Mouse (Mus musculus) G1E-ER4 (cell line): ENCODE data around the gene Lrpap1. TPM values are rescaled to one million over a fixed set of nuclear protein-coding genes. Genes with fewer than 3 reads are reported as not detected.

ENCODE experiments used
- GATA1 ChIP-seq: IDR thresholded peaks from one replicate; pipeline ENCODE4 v1.8.0; 2012; ENCODE audit warnings: low read length, inconsistent platforms
- polyA plus RNA-seq: library from polyadenylated mRNA; stranded (reverse); fragments of >175 nt; gene quantifications from 2 replicates; pipeline ENCODE4 v1.2.3, GENCODE M21; 2012

Gene Lrpap1
- 10.8 and 29.0 TPM in 2 replicates for polyA plus RNA-seq

DNA sequence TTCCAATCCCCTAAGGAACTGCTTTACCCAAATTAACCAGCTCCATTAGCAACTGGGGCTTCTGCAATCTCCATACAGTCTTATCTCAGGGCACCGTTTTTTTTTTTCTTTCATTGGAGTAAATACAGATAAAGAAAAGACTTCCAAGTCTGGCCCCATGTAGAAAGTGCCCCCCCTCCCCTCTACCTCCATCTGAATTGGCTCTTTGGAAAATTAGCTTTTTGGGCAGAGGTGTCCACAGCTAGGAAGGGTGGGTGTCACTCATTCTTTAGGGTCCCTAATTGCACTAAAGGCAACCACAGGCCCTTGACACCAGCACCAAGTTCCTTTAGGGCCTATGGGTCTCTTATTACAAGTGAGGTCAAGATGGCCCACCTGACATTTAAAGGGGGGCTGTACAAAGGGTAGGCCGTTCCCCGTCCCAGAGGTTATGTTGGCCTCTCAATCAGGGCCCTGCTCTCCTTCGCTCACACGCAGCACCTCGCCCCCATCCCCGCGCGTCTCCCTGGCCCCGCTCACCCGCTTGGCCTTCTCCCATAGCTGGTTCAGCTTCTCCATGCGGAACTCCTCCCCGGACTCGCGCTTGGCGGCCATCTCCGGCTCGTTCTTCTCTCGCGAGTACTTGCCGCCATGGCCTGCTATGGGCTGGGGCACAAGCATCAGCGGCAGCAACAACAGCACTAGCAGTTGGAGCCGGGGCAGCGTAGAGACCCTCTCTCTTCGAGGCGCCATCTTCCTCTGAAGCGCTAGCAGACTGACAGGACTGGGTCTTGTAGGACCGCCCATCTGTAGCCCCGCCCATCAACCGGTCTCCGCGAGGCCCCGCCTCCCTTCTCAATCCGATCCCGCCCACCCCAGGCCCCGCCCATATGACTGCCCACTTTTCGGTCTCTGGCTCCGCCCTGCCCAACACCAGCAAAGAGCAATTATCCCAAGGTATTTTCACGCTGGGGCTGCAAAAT is at the start of gene Lrpap1:
TSS of gene Lrpap1 (minus strand) at position 807 of the 962 bp plus-strand sequence.
- TF ChIP-seq GATA1: no peak

DNA sequence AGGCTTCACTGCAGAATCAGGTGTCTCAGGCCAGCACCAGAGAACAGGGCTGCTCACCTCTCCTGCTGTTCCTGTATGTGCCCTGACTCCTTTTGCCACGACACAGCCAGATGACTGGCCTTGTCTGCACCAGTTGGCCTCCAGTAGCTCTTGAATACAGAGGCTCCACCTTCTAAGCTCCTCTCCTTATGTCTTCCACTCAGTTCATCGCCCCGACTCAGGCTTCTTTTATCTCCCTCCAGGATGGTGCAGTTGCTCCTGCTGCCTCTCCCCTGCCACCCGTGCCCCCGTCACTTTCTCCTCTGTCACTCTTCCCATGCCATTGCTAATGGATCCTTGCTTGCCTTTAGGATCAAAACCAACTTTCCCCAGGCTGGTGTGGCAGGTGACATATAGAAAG is 44.4 kb upstream of the Lrpap1 start:
- no peak for TF ChIP-seq GATA1

DNA sequence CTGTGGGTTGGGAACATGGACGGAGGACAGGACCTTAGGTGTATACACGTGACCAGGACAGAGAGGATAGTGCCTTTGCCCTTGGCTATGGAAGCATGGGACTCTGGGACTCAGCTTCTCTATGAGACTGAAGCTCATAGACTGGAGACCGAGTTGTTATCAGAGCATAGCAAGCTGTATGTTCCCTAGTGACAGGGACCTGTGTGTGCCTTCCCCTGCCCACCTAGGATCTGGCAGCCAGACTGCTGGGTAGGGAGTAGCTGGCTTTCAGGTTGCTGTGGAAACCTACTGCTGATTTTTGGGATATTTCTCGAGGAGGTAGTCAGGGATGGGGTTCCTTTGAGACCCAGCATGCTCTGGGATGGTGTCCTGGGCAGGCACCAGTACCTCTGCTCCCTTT is 44.0 kb upstream of the Lrpap1 start:
- TF ChIP-seq GATA1: no peak

DNA sequence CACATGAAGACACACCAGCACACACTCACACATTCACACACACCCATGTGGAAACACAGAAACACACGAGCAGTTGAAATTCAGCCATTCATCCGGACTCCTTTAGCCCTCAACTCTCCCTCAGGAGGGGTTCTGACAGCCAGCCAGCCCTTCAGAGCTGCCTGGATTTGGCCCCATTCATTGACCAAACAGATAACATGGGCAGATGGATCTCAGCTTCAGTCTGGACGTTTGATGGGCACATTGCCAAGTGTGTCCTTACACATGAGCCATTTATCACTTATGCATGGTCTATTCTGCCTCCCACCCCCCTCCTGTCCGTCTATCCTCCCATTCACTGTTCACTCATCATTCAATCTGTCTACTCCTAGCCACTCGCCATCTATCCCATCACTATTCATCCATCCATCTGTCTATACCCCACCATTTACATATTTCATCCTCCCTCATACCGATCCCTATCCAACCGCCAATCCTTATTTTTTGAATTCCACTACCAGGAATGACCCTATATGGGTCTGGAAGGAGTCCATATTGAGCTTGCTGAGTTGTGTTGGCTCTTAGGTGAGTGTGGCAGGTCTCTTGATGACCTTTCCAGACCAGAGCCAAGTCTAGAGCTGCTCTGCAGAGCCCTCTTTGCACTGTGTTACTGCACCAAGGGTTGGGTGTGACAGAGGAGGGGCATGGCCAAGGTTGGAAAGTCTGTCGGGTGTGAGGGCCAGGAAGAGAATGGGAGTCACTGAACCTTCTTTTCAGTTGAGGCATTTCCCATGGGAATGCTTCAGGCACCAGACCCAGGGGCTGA is 42.6 kb upstream of the Lrpap1 start:
- TF ChIP-seq GATA1: no peak

DNA sequence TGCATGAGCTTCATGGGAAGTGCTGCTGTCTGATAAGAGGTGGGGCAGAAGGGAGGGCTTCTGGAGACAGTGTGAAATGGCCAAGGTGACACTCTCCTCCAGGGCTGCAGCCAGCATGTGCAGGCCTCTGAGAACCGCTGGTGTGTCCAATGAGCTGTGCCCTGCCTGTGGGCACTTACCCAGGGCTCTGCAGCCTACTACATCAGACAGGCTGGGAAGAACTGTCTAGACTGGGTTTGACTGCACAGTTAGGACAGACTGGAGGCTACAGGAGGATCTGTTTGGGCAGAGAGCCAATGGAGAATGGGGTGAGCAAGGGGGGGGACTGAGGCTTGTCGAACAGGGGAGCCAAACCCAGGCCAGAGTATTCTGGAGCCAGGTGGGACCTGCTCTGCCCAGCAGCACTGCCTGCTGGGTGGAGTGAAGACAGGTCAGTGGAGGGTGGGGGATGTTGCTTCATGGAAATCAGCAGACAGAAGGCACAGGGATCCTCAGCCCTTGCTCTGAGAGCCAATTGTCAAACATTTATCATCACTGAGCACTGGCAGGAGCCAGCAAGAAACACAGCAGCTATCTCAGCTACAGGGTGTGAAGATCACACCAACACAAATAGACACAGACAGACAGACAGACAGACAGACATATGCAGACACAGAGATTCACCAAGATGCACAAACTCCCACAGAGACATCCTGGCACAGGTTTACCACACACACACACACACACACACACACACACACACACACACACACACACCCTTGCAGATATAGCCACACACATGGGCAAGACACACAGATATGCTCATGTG is 41.8 kb upstream of the Lrpap1 start:
- no peak for TF ChIP-seq GATA1

DNA sequence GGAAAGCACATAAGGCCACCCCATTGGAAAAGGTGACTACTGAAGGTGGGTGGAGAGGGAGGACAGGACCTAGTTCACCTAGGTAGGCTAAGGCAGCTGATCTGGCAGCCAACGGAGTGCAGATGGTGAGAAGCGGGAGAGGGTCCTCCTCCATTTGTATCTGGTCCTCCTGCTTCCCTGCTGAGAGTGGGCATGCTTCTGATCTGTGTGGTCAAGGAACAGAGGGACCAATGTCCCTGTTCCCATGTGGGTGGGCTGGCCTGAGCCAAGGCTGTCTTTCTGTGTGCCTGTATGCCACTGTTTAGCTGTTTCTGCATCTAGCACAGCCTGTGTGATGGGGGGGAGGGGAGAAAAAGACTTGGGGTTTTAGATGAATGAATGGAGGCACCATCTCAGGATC is 41.2 kb upstream of the Lrpap1 start:
- TF ChIP-seq GATA1: no peak

DNA sequence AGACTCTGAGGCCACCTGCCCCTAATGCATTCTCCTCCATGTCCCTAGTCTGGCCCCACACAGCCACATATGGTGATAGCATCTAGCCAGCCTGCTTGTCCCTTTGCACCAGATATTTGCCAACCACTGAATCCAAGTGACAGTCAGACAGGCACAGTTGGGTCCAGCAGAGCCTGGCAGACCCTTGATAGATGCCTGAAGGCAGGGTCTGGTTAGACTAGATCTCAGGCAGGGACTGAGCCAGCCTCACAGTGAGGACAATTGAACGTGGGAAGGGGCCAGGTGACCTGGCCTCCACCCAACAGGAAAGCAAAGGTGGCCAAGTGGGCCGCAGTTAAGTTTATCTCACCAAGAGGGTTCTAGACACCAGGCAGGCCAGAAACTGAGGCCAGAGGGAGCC is 39.1 kb upstream of the Lrpap1 start:
- no peak for TF ChIP-seq GATA1

DNA sequence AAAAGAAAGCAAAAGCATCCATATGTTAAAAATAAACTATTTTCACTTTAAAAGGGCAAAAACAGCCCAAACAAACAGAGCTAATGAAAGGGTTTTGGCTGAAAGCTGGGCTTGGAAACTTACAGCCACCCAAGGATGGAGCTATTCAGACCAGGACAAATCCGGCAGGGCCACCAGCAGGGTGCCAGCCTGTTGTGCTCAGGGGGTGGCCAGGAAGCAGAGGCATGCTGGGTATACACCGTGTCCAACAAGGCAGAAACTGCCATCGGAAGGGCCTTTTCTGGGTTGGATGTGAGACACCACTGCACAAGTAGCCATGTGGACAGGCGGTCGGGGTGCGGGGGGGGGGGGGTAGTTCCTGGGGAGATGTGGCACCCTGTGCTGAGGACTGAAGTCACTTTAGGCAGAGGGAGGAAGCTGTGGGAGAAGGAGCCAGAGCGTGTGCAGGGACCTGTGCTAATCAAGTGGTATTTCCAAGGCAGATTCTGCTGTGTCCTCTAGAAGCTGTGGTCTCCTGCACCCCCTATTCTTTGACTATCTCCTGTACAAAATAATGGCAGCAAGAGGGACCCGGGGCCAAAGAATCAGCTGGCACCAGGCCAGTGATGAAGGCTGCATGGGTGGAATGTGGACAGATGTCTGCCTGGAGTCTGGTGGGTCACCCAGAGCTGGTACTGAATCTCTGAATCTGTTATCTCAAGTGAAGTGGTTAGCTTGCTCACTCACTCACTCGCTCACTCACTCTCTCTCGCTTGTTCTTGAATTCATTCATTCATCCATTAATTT is 38.1 kb upstream of the Lrpap1 start:
- TF ChIP-seq GATA1: no peak

DNA sequence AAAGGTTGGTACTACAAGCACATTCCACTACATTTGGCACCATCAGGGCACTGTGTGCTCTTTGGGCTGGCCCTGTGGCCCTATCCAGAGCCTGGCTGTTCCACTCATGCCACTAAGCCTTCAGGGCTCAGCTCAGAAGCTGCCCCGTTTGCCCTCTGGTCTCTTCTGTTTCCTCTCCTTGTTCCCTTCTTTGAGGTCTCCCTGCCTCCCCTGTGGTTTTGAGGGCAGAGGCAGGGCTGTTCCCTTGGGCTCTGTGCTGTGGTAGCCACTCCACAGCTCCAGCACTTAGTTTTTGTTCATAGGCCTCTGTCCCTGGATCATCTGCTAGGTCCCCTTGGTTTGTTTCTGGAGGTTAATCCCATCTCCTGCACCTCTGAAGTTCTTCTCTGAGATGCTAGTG is 37.3 kb upstream of the Lrpap1 start:
- TF ChIP-seq GATA1: no peak

DNA sequence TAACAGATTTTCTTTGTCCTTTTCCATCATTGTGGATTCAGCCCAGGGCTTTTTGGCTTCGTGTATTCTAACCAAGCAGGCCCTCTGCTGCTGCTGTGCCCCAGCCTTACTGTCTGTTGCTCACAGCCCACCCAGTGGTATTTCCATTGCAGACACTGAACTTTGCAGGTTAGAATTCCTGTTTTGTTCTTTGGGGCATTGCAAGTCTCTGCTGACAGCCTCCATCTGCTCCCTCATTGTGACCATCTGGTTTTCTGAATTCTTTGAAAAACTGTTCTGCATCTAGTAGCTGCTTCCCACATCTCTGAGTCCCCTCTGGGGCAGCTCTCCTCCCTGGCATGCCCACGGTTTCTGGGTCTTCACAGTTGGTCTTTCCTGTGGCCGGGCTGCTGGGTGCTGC is 35.8 kb upstream of the Lrpap1 start:
- TF ChIP-seq GATA1: no peak

DNA sequence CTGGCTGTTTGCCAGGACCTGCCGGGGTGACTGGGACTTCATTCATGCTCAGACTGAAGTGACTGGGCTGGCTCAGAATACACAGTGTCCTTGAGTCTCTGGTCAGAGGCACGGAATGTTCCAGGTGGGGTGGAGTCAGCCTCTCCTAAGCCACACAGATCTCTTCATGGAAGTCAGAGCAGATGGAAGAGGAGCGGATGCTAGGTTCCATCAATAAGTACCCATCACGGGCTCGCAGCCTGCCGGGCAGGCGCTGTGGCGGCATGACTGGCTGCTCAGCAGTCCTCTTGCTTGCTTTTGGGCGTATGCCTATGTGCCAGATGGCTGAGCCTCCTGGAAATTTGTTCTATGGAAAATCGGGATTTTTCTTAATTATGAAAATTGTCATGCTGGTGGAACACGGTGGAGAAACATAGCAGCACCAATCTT is 32.6 kb upstream of the Lrpap1 start:
- no peak for TF ChIP-seq GATA1

DNA sequence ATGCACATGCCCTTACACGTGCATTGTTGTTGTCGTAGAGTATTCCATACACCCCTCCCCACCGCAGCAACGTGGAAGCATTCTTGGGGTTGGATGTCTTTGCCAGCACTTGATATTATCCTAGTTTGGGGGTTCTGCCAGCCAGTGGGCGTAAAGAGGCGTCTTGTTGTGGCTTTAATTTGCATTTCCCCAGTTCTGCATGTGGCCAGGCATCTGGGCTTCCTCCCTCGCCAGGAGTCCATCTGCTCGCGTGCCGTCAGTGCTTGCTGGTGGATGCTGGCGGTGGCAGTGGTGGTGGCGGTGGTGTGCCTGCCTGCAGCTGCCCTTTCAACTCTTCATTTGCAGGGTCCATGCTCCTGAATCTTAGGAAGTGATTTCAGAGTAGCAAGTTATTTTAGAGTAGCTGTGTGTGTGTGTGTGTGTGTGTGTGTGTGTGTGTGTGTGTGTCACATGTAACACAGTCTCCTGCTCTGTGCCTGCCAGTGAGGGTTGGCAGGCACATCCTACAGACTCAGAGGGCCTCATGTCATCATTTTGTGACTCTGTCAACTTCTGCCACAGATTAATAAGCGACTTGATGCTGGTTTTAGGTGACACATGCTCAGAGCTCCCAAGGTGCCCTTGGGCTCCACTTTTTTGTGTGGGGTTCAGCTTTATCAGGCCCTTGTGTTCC is 32.1 kb upstream of the Lrpap1 start:
- no peak for TF ChIP-seq GATA1

DNA sequence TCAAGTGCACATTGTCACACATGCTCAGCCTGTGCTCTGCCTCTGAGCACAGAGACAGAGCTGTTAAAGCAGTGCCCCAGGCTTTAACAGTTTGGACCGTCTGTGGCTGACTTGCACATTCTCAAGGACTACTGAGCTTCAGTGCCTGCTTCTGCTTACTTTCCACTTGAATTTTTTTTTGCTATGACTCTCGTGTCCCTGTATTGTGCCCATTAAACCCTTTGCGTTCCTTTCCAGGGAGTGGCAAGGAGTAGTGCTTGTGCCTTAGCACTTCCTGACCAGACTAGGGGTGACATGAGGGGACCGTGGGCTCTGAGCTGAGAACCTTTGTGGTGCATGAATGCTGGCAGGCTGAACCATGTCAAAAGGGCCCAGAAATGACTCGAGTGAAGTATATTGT is 30.3 kb upstream of the Lrpap1 start:
- TF ChIP-seq GATA1: no peak

DNA sequence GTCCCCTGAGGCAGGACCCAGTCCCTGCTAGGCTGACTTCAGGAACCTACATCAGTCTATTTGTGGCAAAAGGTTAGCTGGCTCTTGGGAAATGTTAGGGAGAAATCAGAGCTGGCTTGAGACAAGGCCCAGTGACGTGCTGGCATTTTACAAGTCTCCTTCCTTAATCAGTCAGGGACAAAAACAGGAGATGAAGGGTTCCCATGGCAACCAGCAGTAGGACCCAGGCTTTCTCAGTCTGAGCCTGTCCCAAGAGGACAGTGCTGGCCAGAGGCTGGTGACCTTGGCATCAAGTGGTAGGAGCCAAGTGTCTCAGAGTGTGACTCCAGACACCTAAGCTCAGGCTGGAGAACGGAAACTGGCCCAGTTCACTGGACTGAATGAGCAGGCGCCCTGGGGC is 28.7 kb upstream of the Lrpap1 start:
- TF ChIP-seq GATA1: no peak
